Mouse (Mus musculus): ENCODE results near the gene Elp4.
A peak's percentile ranks its signal among the peaks of the same experiment; 100 is the strongest.

The Elp4 gene

GRCm38 (mm10) chr2:105680999-105681710, 223.2 kb downstream of the Elp4 start:
- no peak for DNase-seq

- no peak for DNase-seq
These were observed 224.0 kb downstream of the Elp4 start for GRCm38 (mm10) chr2:105680146-105680998.

- no peak for DNase-seq
These were observed 225.0 kb downstream of the Elp4 start for GRCm38 (mm10) chr2:105679331-105679730.

GRCm38 (mm10) chr2:105678880-105679321, 225.5 kb downstream of the Elp4 start:
- no peak for DNase-seq

GRCm38 (mm10) chr2:105678306-105678705, 226.1 kb downstream of the Elp4 start:
- no peak for DNase-seq

- no peak for DNase-seq
These were observed 226.8 kb downstream of the Elp4 start for GRCm38 (mm10) chr2:105677434-105678105.

- no peak for DNase-seq
These were observed 227.4 kb downstream of the Elp4 start for GRCm38 (mm10) chr2:105676909-105677433.

GRCm38 (mm10) chr2:105676080-105676908, 228.1 kb downstream of the Elp4 start:
- no peak for DNase-seq

- no peak for DNase-seq
These were observed 228.7 kb downstream of the Elp4 start for GRCm38 (mm10) chr2:105675730-105676079.

- DNase-seq: peak; percentile 37
These were observed 229.3 kb downstream of the Elp4 start for GRCm38 (mm10) chr2:105674875-105675729.

- DNase-seq: no peak
These were observed 230.1 kb downstream of the Elp4 start for GRCm38 (mm10) chr2:105674061-105674874.

- DNase-seq: no peak
These were observed 230.7 kb downstream of the Elp4 start for GRCm38 (mm10) chr2:105673631-105674060.

- DNase-seq: no peak
These were observed 231.3 kb downstream of the Elp4 start for GRCm38 (mm10) chr2:105673054-105673453.

- DNase-seq: no peak
These were observed 231.8 kb downstream of the Elp4 start for GRCm38 (mm10) chr2:105672596-105672960.

- no peak for DNase-seq
These were observed 232.4 kb downstream of the Elp4 start for GRCm38 (mm10) chr2:105671798-105672595.

- DNase-seq: no peak
These were observed 233.1 kb downstream of the Elp4 start for GRCm38 (mm10) chr2:105671116-105671797.

GRCm38 (mm10) chr2:105670731-105671095, 233.7 kb downstream of the Elp4 start:
- DNase-seq: no peak

GRCm38 (mm10) chr2:105669881-105670730, 234.3 kb downstream of the Elp4 start:
- DNase-seq: no peak
